Mouse (Mus musculus) thymus, adult 2 months (tissue): ENCODE measurements at regions not wholly inside any gene's neighbourhood (a gene's known extent, or its start where the extent isn't known, plus 50 kb on each side); places are given as distances from the start of the nearest gene placed in this dataset.

Source experiments
- DNase-seq: peaks from one replicate; pipeline ENCODE4 v3.0.0; 2021
- H3K27ac ChIP-seq: fragments of 200-500 bp; 2 replicates; pipeline ENCODE4 v1.5.1; 2012; ENCODE audit warnings: low read length, control low read depth; ENCODE audit not compliant: control insufficient read depth, insufficient read depth
- H3K27me3 ChIP-seq: fragments of 200-500 bp; 2 replicates; pipeline ENCODE4 v1.6.1; 2012; ENCODE audit warnings: mild to moderate bottlenecking, low read length, moderate library complexity, mixed read lengths; ENCODE audit not compliant: control insufficient read depth, insufficient read depth
- H3K36me3 ChIP-seq: fragments of 200-500 bp; 2 replicates; pipeline ENCODE4 v1.6.1; 2012; ENCODE audit warnings: mild to moderate bottlenecking, low read length, moderate library complexity; ENCODE audit not compliant: control insufficient read depth, insufficient read depth
- H3K4me1 ChIP-seq: fragments of 200-500 bp; replicated peaks from 2 replicates; pipeline ENCODE4 v1.6.1; 2012; ENCODE audit warnings: low read length; ENCODE audit not compliant: control insufficient read depth, insufficient read depth
- H3K4me3 ChIP-seq: fragments of 200-500 bp; 2 replicates; pipeline ENCODE4 v1.5.1; 2012; ENCODE audit warnings: mild to moderate bottlenecking, low read length, control low read depth, moderate library complexity; ENCODE audit not compliant: control insufficient read depth, insufficient read depth
- CTCF ChIP-seq: fragments of 200-500 bp; IDR thresholded peaks from 2 replicates; pipeline ENCODE4 v1.5.1; 2012; ENCODE audit warnings: mild to moderate bottlenecking, control low read depth, low read length, moderate library complexity, borderline replicate concordance; ENCODE audit not compliant: control insufficient read depth, poor library complexity, insufficient read depth; ENCODE audit errors: extremely low read depth
- POLR2A ChIP-seq: fragments of 200-500 bp; IDR thresholded peaks from 2 replicates; pipeline ENCODE4 v1.6.1; 2012; ENCODE audit warnings: mild to moderate bottlenecking, low read length, control low read depth, moderate library complexity; ENCODE audit not compliant: control insufficient read depth, poor library complexity, insufficient read depth; ENCODE audit errors: extremely low read depth
- WGBS: fragments of 180-500 bp; shearing (Covaris S2); methylation state at CpG from one replicate; pipeline ENCODE4 v1.1.7; 2018; 5-methylcytosine and 5-hydroxymethylcytosine counted together

- H3K36me3 ChIP-seq = no peaks in the 10 kb centered on the region
- H3K27me3 ChIP-seq = no peaks in the 10 kb centered on the region
- DNase-seq = no peak
- TF ChIP-seq CTCF (no peak), POLR2A (no peak)
- H3K4me3 ChIP-seq = no peak overlapping the region
- WGBS = 93% methylated on average over 3 of the region's 3 CpGs
- no peaks in the 10 kb centered on the region for H3K4me1 ChIP-seq
- H3K27ac ChIP-seq = no peak overlapping the region
Observed at GRCm38 (mm10) chr11:19530652-19531051, 393.5 kb upstream of the Spred2 start.

- WGBS = 68% methylated on average over 20 of the region's 20 CpGs
- H3K27ac ChIP-seq = no peak overlapping the region
Observed at GRCm38 (mm10) chr11:19531255-19532003, 392.7 kb upstream of the Spred2 start.

GRCm38 (mm10) chr11:19532867-19533266, 391.3 kb upstream of the Spred2 start:
- no peaks in the 10 kb centered on the region for H3K4me1 ChIP-seq
- no peak for DNase-seq
- H3K36me3 ChIP-seq = no peaks in the 10 kb centered on the region
- H3K4me3 ChIP-seq = no peak overlapping the region
- H3K27me3 ChIP-seq = no peaks in the 10 kb centered on the region
- H3K27ac ChIP-seq = no peak overlapping the region
- TF ChIP-seq CTCF = no peak
- no peak for TF ChIP-seq POLR2A
- WGBS = 97% methylated on average over 7 of the region's 7 CpGs

More at GRCm38 (mm10) chr11:19531255-19532003, 392.7 kb upstream of the Spred2 start:
- H3K36me3 ChIP-seq = no peaks in the 10 kb centered on the region
- H3K4me3 ChIP-seq = no peak overlapping the region
- DNase-seq = no peak
- no peaks in the 10 kb centered on the region for H3K27me3 ChIP-seq
- TF ChIP-seq CTCF = no peak
- no peak for TF ChIP-seq POLR2A
- no peaks in the 10 kb centered on the region for H3K4me1 ChIP-seq

- DNase-seq = no peak
- no peak overlapping the region for H3K4me3 ChIP-seq
- 39% methylated on average over 1 of the region's 1 CpGs for WGBS
Observed at GRCm38 (mm10) chr11:19533701-19534100, 390.5 kb upstream of the Spred2 start.

GRCm38 (mm10) chr11:19535215-19535614, 389.0 kb upstream of the Spred2 start:
- no peaks in the 10 kb centered on the region for H3K36me3 ChIP-seq
- no peaks in the 10 kb centered on the region for H3K4me1 ChIP-seq
- no peak for DNase-seq
- TF ChIP-seq CTCF (no peak), POLR2A (no peak)
- H3K27me3 ChIP-seq = no peaks in the 10 kb centered on the region
- H3K27ac ChIP-seq = no peak overlapping the region
- WGBS = 94% methylated on average over 1 of the region's 1 CpGs
- no peak overlapping the region for H3K4me3 ChIP-seq

More at GRCm38 (mm10) chr11:19533701-19534100, 390.5 kb upstream of the Spred2 start:
- Histone ChIP-seq H3K27me3 (no peaks in the 10 kb centered on the region), H3K27ac (no peak overlapping the region), H3K36me3 (no peaks in the 10 kb centered on the region), H3K4me1 (no peaks in the 10 kb centered on the region)
- TF ChIP-seq POLR2A = no peak
- no peak for TF ChIP-seq CTCF

GRCm38 (mm10) chr11:19546226-19546625, 377.9 kb upstream of the Spred2 start:
- DNase-seq = no peak
- TF ChIP-seq CTCF (no peak), POLR2A (no peak)
- H3K27ac ChIP-seq = no peak overlapping the region
- H3K36me3 ChIP-seq = no peaks in the 10 kb centered on the region
- 62% methylated on average over 4 of the region's 4 CpGs for WGBS
- H3K4me1 ChIP-seq = no peaks in the 10 kb centered on the region
- H3K27me3 ChIP-seq = no peaks in the 10 kb centered on the region
- H3K4me3 ChIP-seq = no peak overlapping the region
